Mouse (Mus musculus) E14TG2a.4 (cell line): ENCODE measurements around the gene Izumo1.

Source experiments
- H3K27me3 ChIP-seq: 2 replicates; pipeline ENCODE4 v1.6.1; 2014; ENCODE audit warnings: low read length, control low read depth; ENCODE audit not compliant: insufficient read depth
- H3K36me3 ChIP-seq: 2 replicates; pipeline ENCODE4 v1.6.1; 2014; ENCODE audit warnings: low read length, control low read depth; ENCODE audit not compliant: insufficient read depth
- H3K4me1 ChIP-seq: replicated peaks from 2 replicates; pipeline ENCODE4 v1.6.1; 2014; ENCODE audit warnings: low read depth, low read length, control low read depth
- H3K4me3 ChIP-seq: replicated peaks from 2 replicates; pipeline ENCODE4 v1.5.1; 2014; ENCODE audit warnings: mild to moderate bottlenecking, low read length
- H3K9me3 ChIP-seq: 2 replicates; pipeline ENCODE4 v1.6.1; 2014; ENCODE audit warnings: low read length, control low read depth
- CTCF ChIP-seq: conservative IDR thresholded peaks from 2 replicates; pipeline ENCODE4 v1.5.1; 2014; ENCODE audit warnings: low read length
- NANOG ChIP-seq: IDR thresholded peaks from 2 replicates; pipeline ENCODE4 v1.6.1; 2014; ENCODE audit warnings: borderline replicate concordance, low read length, mixed read lengths
- POU5F1 ChIP-seq: IDR thresholded peaks from 2 replicates; pipeline ENCODE4 v1.6.1; 2014; ENCODE audit warnings: low read length, borderline replicate concordance

The Izumo1 gene

DNA sequence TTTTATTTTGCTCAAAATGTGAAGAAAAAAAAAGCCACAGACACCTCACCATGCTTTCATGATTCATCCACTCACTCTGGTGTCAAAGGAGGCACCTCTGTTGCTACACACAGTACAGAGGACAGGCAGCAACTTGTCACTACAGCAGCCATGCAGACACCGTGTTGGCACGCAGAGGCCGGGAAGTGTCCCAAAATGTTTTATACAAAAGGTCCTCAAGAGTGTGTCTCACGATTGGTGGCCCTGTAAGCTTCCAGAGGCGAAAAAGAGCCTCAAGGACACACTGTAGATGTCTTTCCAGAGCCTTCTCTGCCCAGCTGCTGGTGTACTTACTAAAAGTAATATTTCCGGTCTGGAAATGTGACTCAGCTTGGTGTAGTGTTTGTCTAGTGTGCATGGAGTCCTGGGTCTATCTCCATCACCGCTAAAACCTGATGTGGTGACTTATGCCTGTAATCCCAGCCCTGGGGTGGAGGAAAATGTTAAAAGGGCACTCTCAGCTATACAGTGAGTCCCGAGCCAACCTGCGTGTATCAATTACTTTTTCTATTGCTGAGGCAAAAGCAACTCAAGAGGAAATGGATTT lies 15.8 kb upstream of the Izumo1 start:
- peaks cover 23% of the 10 kb centered on the region for H3K4me1 ChIP-seq
- H3K4me3 ChIP-seq = no peak overlapping the region
- TF ChIP-seq NANOG (no peak), POU5F1 (no peak), CTCF (no peak)
- no peaks in the 10 kb centered on the region for H3K36me3 ChIP-seq
- H3K27me3 ChIP-seq = peaks cover 13% of the 10 kb centered on the region; the same call in 1 of the 2 replicates
- no peaks in the 10 kb centered on the region for H3K9me3 ChIP-seq

DNA sequence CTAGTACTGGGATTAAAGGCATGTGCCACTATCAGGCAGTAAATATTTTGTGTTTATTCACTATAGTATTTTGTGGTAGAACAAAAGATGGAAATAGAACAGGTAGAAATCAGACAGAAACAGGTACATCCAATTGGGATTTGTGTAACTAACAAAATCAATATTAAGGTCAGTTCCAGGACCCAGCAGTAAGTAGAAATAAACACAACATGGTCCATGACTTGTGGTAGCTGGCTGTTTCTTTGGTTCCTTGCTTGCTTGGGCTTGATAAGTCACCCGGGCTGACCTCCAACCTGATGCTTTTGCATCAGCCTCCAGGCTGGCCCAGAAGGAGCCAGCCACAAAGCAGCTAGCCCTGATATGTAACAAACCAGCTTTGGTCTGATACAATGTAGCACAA lies 12.1 kb upstream of the Izumo1 start:
- TF ChIP-seq POU5F1 (no peak), CTCF (no peak), NANOG (no peak)
- H3K27me3 ChIP-seq = peaks cover 12% of the 10 kb centered on the region
- peaks cover 7% of the 10 kb centered on the region for H3K4me1 ChIP-seq
- H3K36me3 ChIP-seq = no peaks in the 10 kb centered on the region
- no peaks in the 10 kb centered on the region for H3K9me3 ChIP-seq
- no peak overlapping the region for H3K4me3 ChIP-seq

DNA sequence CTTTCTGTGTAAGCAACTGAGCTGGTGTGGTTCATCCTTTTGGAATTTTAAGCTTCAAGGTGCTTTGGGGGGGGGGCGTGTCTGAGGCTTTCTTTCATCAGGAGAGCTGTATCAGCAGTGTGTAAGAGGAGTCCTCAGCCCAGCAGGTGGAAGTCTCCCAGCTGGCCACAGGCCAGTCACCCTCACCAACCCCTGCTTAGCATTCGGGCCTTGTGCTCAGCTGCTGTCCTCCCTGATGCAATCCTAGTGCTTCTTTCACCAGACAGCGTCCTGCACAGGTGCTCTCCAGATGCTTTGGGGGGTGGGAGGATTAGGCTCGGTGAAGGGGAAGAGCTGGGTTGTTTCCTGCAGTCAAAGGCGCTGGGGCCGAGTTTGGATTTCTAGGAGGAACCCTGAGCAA lies 5.3 kb upstream of the Izumo1 start:
- peaks cover 61% of the 10 kb centered on the region for H3K27me3 ChIP-seq
- no peaks in the 10 kb centered on the region for H3K9me3 ChIP-seq
- H3K4me1 ChIP-seq = peaks cover 28% of the 10 kb centered on the region
- TF ChIP-seq NANOG (no peak), CTCF (no peak), POU5F1 (no peak)
- H3K4me3 ChIP-seq = no peak overlapping the region
- H3K36me3 ChIP-seq = no peaks in the 10 kb centered on the region

DNA sequence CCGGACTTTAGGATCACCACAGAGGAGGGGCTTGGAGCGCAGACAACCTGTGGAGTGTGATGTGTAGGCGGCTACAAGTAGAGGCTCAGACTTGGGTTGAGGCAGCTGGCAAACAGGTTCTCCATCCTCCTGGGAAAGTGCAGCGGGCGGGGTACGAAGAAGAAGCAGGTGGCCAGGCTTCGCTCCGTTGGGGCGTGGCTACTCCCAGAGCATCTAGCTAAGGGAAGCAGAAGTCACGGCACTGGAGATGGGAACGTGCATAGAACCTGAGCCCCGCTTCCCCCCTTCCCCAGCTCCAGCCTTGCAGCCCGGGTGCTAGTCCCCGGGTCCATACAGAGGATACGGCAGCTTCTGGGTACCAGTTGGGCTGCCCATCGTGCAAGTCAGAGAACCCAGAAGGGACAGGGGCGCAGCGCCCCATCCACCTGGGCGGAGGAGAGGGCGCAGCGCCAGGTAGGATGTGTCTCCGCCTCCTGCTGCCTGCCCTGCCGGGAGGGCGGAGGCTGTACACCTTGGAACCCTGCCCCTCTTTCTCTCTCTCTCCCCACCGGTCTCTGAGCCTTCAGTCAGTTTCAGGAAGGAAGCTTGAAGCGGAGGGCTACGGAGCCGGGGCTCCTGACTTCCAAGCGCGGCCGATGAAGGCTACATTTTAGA lies 4.4 kb upstream of the Izumo1 start, which contains the start of gene Fut1:
Gene Fut1 (plus strand): TSS at position 248 of the 654 bp plus-strand sequence.
- H3K36me3 ChIP-seq = no peaks in the 10 kb centered on the region
- peak within 1 kb of the TSS; percentile 75 for H3K4me3 ChIP-seq
- peaks cover 61% of the 10 kb centered on the region for H3K27me3 ChIP-seq
- TF ChIP-seq POU5F1 = no peak
- no peak for TF ChIP-seq CTCF
- no peak for TF ChIP-seq NANOG
- no peaks in the 10 kb centered on the region for H3K9me3 ChIP-seq
- peaks cover 34% of the 10 kb centered on the region for H3K4me1 ChIP-seq

DNA sequence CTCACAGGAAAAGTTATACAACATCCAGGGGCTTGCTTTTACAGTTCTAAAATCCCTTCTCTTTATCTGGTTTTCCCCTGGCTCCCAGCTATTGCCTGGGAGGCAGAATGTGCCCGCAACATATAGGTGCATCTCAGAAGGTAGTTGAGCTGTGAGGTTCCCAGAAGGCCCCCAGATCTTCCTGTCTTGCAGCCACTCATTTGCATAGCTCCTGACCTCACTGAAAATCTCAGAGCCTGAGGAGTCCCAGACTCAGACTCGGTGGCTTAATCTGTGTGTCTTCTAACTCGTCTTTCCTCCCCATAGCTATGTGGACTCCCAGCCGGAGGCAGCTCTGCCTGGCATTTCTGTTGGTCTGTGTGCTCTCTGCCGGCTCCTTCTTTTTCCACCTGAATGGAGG lies 3.3 kb upstream of the Izumo1 start:
- no peak for TF ChIP-seq POU5F1
- TF ChIP-seq NANOG = no peak
- TF ChIP-seq CTCF = no peak
- H3K9me3 ChIP-seq = no peaks in the 10 kb centered on the region

DNA sequence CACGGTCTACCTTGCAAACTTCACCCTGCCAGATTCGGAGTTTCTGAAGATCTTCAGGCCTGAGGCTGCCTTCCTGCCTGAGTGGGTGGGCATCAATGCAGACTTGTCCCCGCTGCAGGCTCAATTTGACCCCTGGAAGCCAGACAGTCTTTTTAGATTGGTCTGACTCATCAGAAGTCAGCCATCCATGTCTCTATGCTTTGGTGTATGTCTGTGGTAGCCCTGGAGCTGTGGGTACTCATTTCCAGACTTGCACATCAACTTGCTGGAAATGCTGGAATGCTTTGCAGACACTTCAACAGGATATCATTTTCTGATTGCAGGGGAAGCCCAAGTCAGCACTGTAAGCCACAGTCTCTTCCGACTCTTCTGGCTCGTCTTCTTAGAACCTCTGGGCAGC lies 2.0 kb upstream of the Izumo1 start:
- no peaks in the 10 kb centered on the region for H3K9me3 ChIP-seq
- TF ChIP-seq POU5F1 (no peak), CTCF (no peak), NANOG (no peak)
- peaks cover 43% of the 10 kb centered on the region for H3K4me1 ChIP-seq
- H3K36me3 ChIP-seq = no peaks in the 10 kb centered on the region
- H3K4me3 ChIP-seq = no peak overlapping the region
- peaks cover 79% of the 10 kb centered on the region for H3K27me3 ChIP-seq

More for the DNA sequence above, 3.3 kb upstream of the Izumo1 start:
- peaks cover 34% of the 10 kb centered on the region for H3K4me1 ChIP-seq
- no peak overlapping the region for H3K4me3 ChIP-seq
- peaks cover 70% of the 10 kb centered on the region for H3K27me3 ChIP-seq
- H3K36me3 ChIP-seq = no peaks in the 10 kb centered on the region

DNA sequence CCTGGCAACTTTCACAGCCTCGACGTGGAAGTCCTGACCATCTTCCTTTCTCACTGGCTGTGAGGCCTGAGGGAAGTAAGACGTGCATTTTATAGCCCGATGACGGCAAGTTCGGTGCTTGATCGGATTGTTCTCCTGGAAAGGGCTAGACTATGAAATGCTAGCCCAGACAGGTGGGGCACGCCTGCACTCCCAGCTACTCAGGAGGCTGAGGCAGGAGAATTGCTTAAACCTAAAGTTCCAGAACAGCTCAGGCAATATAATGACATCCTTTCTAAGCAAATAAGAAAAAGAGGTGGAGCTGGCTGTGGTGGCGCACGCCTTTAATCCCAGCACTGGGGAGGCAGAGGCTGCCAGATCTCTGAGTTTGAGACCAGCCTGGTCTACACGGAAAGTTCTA lies 1.9 kb downstream of the Izumo1 start:
- no peaks in the 10 kb centered on the region for H3K9me3 ChIP-seq
- H3K36me3 ChIP-seq = no peaks in the 10 kb centered on the region
- H3K4me3 ChIP-seq = no peak overlapping the region
- TF ChIP-seq POU5F1 = no peak
- TF ChIP-seq CTCF = no peak
- no peak for TF ChIP-seq NANOG
- peaks cover 78% of the 10 kb centered on the region for H3K27me3 ChIP-seq
- H3K4me1 ChIP-seq = peaks cover 35% of the 10 kb centered on the region

DNA sequence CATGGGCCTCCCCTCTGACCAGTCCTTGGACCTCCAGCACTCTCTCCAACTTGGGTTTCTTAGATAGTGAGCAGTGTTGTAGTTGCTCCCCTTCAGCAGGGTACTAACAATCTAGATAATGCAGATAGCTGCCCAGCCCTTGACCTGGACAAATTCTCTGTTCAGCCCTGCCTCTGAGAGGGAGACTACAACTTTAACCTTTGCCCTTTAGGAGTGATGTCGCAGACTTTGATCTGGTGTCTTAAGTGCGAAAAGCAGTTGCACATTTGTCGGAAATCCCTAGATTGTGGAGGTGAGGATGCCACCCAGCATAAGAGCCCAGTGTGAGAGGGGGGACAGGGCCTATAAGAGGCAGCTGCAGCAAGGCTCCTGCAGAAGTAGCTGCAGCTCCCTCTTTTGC lies 3.1 kb downstream of the Izumo1 start:
- H3K36me3 ChIP-seq = no peaks in the 10 kb centered on the region
- H3K4me3 ChIP-seq = no peak overlapping the region
- H3K4me1 ChIP-seq = peaks cover 40% of the 10 kb centered on the region
- TF ChIP-seq POU5F1 = no peak
- no peak for TF ChIP-seq NANOG
- no peak for TF ChIP-seq CTCF
- H3K9me3 ChIP-seq = no peaks in the 10 kb centered on the region
- H3K27me3 ChIP-seq = peaks cover 73% of the 10 kb centered on the region

DNA sequence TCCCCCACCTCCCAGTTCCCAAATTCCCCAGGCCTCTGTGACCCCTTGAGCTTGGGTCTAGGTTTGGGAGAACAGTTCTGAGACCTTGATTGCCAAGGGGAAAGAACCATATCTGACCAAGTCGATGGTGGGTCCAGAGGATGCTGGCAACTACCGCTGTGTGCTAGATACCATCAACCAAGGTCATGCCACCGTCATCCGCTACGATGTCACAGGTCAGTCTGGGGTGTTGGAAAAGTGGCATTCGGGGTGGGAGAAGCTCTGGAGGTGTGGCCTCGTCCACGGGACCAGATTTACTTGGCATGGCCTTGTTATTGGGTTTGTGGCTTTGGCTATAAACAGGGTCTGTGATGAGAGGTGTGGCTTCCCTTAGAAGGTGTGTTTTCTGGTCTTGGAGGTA lies 3.9 kb downstream of the Izumo1 start:
- Histone ChIP-seq H3K36me3 (no peaks in the 10 kb centered on the region), H3K9me3 (no peaks in the 10 kb centered on the region), H3K4me3 (no peak overlapping the region), H3K27me3 (peaks cover 70% of the 10 kb centered on the region), H3K4me1 (peaks cover 48% of the 10 kb centered on the region)
- TF ChIP-seq CTCF (no peak), POU5F1 (no peak), NANOG (no peak)
